Mouse (Mus musculus): ENCODE data around the gene Cmklr1. TPM values are rescaled to one million over a fixed set of nuclear protein-coding genes. Genes with fewer than 3 reads are reported as not detected.

Gene Cmklr1
- polyA plus RNA-seq, 1 experiment = 75.4 TPM

- no peak for DNase-seq (ENCODE audit: low read depth)
Measured at GRCm38 (mm10) chr5:113620130-113620716, 30.0 kb downstream of the Cmklr1 start.

DNA sequence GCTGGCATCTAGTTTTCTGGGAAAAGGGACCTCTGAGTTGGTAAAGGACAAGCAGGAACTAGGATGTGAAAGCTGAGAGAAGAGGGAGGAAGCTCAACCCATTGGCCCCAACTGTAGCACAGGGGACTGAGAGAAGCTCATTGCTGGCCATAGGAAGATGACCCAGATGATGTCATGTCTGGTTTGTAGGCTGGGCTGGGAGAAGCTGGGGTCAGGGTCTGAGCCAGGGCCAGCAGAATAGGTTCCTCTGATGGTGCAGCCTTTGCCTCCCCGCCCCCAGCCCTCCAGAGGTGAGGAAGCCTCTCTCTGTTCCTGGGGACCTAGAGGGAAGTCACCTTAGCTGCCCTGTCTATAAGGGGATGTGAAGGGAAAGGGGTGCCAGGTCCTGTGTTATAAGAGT lies 31.1 kb downstream of the Cmklr1 start:
- DNase-seq (ENCODE audit: low read depth) = no peak

DNA sequence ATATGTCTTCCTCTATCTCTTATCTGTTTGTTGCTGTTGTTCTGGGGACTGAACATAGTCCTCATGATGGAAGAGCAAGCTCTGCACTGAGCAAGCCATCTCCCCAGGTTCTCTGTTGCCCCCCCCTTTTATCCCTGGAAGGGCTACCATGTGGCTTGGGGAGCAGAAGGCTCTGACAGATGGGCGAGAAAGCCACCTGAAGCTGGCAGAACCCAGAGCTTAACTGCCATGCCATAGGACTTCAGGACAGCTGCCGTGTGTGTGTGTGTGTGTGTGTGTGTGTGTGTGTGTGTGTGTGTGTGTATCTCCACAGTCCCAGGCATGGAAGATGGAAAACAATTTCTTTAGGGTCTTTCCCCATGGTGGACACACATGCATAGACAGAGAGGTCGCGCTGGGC lies 31.5 kb downstream of the Cmklr1 start:
- DNase-seq (ENCODE audit: low read depth) = no peak

GRCm38 (mm10) chr5:113611771-113612233 lies 38.4 kb downstream of the Cmklr1 start:
- DNase-seq (ENCODE audit: low read depth) = no peak

DNA sequence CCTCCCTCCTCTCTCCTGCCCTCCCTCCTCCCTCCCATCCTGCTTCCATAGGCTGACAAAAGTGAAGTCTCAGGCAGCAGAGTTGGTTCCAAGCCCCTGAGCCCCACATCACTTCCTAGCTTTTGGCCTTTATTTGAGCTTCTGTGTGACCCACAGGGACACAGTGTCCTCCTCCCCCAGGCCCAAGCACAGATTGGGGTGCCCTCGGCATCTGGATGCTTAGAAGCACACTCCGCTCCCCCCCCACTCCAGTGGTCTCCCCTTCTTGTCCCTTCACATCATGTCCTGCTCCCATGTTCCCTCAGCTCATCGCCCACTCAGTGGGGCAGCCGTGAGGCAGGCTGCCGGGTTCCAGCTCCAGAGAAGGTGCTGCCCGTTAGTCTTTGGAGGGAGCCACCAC lies 39.1 kb downstream of the Cmklr1 start:
- DNase-seq (ENCODE audit: low read depth) = no peak

GRCm38 (mm10) chr5:113610490-113610889 lies 39.7 kb downstream of the Cmklr1 start:
- no peak for DNase-seq (ENCODE audit: low read depth)

DNA sequence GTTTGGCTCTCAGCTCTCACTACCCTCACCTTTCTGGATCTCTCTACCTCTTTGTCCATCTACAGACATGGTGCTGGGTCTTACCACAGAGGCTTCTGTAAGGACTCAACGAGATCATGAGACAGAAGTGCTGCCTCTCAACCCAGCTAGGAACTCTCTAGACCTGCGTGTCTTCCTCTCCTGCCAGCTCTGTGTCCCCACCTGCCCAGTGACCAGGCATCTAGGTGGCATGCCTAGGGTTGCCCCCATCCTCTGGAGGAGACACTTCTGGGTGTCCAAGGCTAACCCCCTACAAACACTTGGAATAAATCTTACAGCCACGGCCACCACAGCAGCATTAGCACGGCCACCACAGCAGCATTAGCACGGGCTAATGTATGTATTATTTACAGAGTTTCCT lies 40.3 kb downstream of the Cmklr1 start:
- no peak for DNase-seq (ENCODE audit: low read depth)

DNA sequence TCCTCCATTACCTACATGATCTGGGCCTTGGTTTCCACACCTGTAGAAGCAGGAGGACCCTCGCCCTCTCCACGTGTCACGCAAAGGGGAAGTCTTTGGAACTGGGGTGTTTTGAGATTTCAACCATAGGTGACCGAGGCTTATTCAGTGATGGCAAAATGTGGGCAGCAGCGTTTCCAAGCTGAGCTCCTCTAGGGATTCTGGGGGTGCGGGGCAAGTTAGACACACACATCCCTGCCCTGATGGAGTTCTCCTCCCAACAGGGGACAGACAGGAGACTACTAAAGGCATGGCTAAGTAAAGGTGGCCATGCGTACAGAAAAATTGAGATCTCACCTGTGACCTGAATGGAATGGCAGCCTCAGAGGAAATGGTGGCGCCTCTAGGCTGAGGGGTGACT lies 41.7 kb downstream of the Cmklr1 start:
- DNase-seq (ENCODE audit: low read depth) = no peak

- no peak for DNase-seq (ENCODE audit: low read depth)
Measured at GRCm38 (mm10) chr5:113607941-113608431, 42.2 kb downstream of the Cmklr1 start.

GRCm38 (mm10) chr5:113606961-113607785 lies 43.1 kb downstream of the Cmklr1 start:
- no peak for DNase-seq (ENCODE audit: low read depth)

DNA sequence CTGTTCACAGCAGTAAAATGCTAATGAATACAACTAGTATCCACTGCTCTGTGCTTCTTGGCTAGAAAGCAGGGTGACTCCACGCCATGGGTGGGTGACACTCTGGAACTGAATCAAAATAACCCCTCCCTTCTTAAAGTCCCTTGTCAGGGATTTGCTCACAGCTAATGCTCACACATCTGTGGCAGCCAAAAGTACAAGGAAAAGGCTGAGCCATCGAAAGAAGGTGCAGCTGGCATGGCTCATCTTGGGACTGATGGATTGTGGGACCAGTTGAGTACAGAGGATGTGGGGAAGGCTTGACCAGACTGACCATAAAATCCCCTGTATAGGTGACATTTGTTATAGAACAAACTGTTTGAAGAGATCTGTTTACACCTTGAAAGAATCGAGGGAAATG lies 44.1 kb downstream of the Cmklr1 start:
- no peak for DNase-seq (ENCODE audit: low read depth)

GRCm38 (mm10) chr5:113604758-113605157 lies 45.5 kb downstream of the Cmklr1 start:
- no peak for DNase-seq (ENCODE audit: low read depth)

DNA sequence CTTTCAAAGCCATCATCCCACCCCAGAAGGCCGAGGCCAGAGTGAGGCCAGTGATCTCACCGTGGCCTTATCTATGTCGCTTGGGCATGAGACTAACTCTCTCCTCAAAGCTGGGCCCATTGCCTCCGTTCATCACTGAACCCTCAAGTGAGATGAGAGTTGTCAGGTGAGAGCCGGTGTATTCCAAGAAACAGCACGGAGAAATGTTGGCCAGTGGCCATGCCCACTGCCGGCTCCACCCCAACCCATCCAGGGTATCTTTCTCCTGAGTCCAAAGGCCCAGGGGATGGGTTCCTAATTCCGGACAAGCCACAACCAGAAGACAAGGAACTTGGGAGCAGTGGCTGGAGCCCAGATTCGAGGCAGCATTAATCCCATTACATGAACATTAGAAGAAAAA lies 46.8 kb downstream of the Cmklr1 start:
- DNase-seq (ENCODE audit: low read depth) = no peak

DNA sequence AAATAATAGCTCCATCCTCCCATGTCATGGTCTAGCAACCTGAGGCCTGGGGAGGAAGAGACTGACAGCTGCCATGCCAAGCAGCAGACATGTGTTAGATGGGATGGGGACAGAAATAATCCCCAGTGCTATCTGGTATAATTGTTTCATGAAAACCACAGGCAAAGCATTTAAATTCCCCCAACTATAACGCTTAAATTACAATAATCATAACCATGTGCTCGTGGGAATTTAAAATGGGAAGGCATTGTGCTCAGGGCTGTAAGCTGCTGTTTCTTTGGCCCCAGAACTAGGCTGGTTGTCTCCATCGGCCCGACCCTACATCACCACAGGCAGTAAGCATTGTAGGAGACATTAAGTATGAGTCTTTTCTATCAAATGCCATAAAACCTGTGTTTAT lies 49.4 kb downstream of the Cmklr1 start:
- no peak for DNase-seq (ENCODE audit: low read depth)

DNA sequence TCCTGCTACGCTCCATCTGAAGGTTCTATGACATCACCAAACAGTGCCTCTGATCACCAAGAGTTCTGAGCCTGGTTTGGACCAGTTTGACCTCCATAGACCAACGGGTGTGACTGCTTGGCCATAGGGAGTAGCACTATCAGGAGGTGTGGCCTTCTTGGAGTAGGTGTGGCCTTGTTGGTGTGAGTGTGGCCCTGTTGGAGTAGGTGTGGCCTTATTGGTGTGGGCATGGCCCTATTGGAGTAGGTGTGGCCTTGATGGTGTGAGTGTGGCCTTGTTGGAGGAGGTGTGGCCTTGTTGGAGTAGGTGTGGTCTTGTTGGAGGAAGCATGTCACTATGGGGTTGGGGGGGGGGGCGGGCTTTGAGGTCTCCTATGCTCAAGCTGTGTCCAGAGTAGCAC lies 50.0 kb downstream of the Cmklr1 start:
- no peak for DNase-seq (ENCODE audit: low read depth)

GRCm38 (mm10) chr5:113596780-113597353 lies 53.4 kb downstream of the Cmklr1 start:
- no peak for DNase-seq (ENCODE audit: low read depth)

- DNase-seq (ENCODE audit: low read depth) = no peak
Measured at GRCm38 (mm10) chr5:113596252-113596651, 54.0 kb downstream of the Cmklr1 start.

- no peak for DNase-seq (ENCODE audit: low read depth)
Measured at GRCm38 (mm10) chr5:113593911-113594705, 56.1 kb downstream of the Cmklr1 start.

- DNase-seq (ENCODE audit: low read depth) = no peak
Measured at GRCm38 (mm10) chr5:113591751-113592230, 58.4 kb downstream of the Cmklr1 start.

DNA sequence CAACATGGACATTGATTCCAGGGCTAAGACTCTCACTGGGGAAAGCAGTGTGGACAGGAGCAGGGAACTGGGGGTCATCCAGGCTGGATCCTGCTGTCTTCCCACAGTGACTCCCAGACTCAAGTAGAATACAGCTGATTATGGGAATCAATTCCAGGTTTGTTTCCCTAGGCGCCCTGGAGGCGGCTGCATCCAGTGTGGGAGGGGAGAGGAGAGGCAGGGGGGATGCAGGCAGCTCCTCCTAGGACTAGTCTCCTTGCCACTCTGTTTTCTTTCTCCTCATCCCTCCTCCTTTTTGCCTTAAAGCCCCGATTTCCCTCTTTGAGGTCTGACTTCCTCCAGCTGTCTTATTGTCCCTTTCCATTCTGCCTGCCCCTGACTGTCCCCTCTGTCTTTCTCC lies 59.1 kb downstream of the Cmklr1 start:
- DNase-seq (ENCODE audit: low read depth) = no peak

DNA sequence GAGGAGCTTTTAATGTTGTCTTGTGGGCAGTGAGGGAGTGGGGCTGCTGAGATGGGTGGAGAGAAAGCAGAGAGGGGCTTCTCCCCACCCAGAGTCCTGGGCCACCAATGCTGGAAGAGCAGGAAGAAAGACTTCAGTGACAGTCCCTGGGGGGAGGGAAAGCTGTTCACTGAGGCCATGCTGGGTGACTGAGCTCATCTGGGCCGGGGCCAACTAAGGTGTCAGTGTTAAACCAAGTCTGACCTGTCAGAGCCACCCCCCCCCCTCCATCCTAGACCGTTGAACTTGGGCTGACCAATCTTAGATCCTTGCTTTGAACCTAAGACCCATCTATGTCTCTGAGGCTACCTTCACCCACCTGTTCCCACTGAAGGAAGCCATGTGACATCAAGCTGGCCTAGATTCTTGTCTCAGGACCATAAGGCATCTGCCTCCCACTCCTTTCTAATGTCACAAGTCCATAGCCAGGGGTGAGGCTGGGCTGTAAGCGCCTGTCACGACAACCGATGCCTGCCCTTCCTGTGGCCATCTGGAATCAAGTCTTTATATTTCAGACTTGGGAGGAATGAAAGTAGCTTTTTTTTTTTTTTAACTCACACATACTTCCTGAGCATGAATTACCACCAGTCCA lies 60.1 kb downstream of the Cmklr1 start:
- no peak for DNase-seq (ENCODE audit: low read depth)
